Mouse (Mus musculus) kidney, adult 8-10 months (tissue): ENCODE results near the gene Slc39a11.
A peak's percentile ranks its signal among the peaks of the same experiment; 100 is the strongest.

Source experiments
- DNase-seq, 2 experiments: peaks; one replicate each; pipeline ENCODE4 v3.0.0; 2022

Gene Slc39a11

DNA sequence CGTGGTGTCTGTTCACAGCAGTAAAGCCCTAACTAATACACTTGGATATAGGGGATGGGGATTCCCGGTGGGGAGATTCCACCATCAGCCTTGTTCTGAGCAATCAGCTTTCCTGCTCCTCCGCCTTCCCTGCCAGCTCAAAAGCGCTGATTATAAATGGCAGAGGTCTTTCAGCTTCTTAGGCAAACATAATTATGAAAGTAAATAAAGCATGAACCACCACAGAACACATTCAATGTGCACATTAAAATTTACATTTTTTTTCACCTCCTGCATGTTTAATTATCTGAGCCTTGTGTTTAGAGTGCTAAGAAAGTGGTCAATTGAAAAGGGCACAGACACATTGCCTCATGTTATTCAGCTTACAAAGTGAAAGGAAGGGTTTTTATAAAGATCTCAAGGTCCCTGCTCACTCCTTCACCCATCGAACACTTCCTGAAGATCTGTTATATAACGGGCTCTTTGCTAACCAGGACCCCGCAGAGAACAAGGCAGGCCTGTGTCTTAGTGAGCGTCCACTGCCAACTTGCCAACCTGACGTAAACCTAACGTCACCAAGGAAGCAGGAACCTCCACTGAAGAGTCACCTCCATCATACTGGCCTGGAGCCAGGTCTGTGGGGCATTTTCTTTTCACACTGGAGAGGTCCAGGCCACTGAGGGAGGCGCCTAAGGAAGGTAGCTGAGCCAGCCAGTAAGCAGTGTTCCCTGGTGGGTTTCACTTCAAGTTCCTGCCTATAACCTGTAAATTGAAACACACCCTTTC is 142.0 kb downstream of the Slc39a11 start:
- no peak for DNase-seq

DNA sequence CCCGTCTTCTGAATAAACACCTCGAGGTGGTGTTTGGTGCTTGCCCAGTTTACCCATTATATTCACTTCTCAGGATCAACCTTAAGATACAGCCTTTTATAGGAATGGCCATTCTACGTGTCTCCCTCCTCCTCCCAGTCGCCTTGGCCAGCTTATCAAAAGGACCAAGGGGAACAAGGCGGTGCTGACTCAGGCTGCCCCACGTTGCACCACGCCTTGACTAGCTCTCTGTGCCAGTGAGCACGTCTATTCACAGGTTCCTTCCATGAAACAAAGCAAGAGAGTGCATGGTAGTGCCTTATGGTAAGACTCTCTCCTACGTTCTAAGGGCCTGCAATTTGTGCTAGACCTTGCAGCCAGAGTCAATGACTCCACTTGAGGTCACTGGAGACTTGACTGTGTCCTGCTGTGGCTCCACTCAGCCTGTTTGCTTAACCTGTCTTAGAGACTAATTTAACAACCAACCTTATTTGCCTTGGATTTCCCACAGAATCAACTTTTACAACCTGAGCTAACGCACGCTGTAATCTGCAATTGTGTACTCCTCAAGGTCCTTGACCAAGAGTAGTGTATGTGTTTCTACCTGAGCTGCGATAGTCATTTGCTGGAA is 144.2 kb downstream of the Slc39a11 start:
- no peak for DNase-seq

DNA sequence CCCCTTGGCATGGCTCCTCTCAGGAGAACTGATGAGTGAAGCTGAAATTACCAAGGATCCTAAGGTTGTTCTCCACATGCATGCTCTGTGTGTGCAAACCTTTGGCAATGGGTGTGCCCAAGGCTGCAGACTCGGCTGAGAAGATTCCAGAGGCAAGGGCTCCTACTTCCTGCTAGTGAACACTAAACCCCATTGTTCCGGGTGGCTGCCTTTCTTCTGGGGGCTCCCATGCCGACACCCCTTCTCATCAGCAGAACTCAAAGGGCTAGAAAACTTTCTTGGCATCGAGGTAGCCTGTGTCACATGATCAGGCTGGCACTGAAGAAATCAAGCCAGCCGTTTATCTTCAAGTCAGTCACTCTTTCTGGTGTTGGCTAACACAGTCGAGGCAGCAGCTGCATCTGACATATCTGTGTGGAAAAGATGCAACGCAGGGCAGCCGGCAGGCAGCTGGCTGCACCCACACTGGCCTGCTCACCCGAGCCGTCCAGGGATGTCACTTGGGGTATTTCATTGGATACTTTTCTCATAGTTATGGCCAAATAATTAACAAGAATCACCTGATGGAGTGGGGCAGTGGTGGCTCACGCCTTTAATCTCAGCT is 145.3 kb downstream of the Slc39a11 start:
- DNase-seq: peak; percentile 7 to 12

DNA sequence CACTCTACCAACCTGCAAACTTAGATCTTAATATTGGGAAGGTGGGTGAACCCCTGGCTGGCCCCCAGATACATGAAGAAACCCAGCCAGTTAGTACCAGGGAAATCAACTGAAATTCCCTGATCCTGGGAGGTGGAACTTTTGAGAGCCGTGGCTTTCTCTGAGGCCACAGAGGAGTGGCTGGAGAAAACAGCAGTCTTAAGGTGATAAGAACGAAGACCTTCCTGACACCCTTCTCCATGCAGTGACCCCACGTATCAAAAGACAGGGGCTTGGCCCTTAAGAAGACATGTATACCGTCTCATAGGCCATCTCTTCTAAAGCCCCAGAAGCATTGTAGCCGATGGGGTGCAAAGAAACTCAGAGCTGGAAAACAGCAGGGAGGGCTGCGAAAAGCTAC is 146.9 kb downstream of the Slc39a11 start:
- no peak for DNase-seq

DNA sequence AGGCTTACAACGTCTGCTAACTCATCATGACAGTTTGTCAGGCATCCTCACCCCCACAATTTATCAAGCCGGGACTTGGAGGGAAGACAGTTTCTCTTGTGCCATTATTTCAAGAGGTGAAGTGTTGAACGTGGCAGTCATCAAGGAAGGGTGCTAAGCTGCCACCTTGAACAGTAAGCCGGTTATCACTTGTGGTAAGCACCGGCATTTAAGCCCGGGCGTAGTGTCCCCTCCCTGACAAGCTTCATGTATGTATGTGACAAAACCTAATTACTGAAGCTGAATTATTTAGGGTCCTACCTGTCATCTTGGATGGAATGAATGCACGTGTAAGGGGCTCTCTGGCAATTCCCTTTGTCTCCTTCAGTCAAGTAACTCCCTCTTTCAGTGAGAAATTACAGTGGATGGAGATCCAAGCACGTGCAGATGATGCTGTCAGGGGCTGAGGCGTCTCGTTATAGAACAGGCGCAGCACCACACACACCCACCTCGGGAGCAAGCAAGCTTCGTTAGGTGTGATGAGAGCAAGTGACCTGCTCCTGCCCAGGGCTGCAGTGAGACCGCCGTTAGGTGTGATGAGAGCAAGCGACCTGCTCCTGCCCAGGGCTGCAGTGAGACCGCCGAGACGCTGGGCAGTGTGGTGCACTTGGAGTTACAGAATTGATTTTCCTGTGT is 149.1 kb downstream of the Slc39a11 start:
- no peak for DNase-seq

DNA sequence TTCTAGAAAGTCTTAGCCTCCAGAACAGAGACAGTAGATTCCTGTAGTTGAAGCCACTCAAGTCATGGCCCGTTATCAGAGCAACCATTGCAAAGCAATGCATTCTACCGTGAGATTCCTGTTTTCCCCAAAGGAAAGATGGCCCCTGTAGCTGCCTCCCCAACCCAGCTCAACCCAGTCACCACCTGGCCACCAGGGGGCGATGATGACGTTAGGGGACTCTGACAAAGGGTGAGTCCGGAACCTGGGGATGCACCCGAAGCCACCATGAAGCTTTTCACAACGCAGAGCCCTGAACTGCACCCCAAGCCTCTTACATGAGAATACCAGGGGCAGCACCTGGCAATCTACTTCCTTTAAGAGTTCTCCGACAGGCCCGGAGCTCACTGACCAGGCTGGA is 151.0 kb downstream of the Slc39a11 start:
- peak in 1 of 2 experiments; percentile 64 for DNase-seq

DNA sequence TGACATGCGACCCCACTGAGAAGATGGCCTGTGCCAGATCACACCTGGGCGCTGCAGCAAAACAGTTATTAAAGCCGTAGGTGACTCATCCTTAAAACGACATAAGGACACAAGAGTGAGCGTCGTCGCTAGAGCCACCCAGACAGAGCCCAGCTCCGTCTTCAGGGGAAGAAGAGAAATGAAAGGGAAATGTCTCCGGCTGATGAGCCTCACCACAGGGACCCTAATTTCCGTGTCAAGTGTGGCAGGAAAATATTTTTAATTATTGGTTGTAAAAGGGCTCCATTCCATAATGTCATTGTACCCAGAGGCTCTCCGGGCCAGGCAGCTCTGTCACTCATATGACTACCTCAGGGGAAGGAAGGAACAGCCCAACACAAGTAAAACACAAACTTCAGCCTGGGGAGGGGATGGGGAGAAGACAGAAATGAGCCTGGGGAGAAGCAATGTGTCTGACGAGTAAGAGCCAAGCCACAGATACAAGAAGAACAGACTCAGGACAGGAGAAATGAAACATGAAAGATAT is 155.8 kb downstream of the Slc39a11 start:
- no peak for DNase-seq

DNA sequence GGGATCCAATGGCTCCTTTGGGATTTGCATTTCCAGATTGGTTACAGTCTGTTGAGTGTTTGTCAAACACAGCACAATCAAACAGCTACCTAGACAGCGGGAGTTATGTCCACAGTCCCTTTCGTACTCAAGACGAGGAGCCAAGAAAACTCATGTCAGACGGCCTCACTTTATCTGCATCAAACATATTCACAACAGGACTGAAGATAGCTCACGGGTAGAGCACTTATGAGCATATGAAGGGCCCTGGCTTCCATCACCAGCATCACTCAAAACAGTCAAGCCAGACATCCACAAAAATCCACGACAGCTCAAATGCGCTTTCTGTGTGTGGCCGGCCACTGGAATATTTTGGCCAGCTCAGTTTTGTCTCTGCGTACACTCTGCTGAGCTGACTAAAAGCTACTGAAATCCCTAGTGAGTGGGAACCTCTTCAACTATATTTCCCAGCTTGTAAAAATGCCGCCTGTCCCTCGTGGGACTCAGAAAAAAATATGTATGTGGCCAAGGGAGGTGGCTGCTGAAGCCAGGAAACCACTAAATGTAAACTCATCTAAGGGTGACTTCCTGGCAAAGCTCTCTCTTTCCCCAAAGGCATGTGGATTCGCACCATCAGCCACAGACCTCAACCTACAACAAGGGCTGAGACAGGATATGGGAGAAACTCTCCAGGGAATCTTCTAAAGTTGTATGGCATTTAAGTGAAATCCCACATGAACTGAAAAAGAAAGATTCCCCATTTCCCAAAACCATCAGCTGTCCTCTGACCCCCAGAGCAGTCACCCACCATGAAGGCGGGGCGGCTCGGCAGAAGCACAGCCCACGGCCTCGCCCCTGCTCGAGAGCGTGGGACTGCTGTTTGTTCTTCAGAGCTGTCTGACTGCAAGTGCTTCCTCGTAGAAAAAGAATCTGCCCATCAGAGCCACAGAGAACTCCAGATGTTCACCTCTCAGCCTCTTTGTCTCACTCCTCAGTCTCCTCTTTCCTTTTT is 159.1 kb downstream of the Slc39a11 start:
- DNase-seq: no peak

DNA sequence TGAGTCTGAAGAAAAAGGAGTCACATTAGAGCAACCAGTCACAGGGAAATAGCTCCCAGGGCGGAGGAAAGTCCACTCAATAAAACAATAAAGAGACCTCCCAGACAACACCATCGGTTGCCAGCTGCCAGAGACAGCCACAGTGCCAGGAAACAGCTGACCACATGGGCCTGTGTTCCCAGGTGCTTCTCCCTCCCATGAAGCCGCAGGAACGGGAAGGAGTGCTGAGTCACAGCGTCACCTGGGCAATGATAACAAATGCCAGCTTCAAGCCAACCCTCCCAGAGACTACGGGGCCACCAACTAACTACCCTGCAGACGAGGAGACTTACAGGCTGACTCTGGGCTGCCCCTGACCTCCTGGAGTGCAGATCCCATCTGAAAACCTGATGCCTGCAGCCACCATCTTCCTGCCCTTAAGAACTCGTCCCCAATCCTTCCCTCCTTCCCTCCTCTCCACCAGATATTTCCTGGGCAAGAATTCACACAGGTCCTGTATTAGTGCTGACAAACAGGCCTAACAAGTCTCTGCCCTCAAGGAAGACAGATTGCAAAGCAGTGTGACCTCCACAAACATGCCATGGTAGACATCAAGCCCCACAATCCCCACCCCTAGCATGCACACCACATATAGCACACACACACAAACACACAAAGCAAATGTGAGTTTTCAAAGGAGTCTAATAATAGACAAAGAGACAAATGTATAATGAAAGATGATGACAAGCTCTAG is 162.1 kb downstream of the Slc39a11 start:
- DNase-seq: peak in 1 of 2 experiments; percentile 19

DNA sequence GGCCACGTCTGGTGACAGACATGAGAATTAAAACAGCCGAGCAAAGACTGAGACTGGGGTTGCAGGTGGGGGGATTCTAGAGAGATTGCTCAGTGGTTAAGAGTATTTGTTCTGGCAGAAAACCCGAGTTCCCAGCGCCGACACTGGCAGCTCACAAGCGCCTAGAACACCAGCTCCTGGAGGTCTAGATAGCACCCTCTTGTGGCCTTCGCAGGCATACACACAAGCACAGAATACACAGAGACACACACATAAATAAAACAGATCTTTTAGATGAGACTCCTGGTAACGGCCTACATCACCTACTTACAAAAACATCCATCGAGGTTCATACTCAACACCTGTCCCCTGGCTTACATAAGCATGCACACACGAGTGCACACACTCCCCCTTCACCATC is 165.8 kb downstream of the Slc39a11 start:
- no peak for DNase-seq

DNA sequence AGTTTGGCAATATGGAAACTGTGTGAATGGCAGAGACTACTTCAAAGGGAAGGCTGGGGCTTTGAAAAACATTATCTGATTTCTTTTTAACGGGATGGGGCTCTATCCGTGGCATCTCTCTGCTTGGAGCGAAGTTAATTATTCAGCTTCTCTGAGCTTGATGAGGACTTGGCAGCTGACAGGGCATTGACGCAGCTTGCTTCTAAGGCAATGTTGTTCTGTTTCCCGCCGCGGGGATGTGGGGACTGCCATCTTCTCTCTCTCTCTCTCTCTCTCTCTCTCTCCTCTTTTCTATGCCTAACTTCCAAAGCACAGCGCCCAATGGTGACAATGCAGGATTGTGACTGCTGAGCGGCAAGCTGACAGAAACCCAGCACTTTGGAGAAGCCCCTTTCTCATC is 172.3 kb downstream of the Slc39a11 start:
- DNase-seq: peak in 1 of 2 experiments; percentile 27

DNA sequence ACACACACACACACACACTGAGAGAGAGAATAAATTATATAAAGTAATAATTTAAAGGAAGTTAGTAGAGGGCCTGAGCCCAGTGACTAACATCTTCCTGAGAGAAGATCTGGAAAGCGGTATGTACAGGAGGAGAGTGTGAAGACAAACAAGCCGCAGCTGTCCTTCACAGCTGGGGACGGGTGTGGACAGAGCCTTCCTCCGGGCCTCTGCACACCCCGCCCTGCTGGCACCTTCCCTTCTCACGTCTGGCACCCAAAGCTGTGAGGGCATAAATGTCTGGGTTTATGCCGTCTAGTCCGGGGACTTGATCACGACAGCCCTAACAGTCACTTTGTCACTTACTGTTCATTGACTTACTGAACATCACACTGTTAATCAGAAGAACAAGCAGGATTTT is 173.2 kb downstream of the Slc39a11 start:
- no peak for DNase-seq

DNA sequence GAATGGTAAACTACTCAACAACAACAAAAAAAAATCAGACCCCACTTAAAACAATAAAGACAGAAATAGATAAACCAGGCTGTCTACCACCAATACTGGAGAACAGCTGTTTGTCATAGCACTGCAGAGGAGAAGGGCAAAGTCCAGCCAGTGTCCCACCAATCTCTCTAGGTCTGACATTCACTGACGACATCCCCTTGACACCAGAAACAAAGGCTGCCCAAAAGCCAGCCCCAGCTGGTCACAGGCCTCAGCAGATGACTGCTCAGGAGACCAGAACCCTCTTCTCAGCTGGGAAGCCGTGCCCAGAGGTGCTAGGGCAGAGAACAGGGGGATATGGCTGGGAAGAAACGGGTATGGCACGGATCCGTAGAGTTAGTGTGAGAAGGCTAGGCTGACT is 174.4 kb downstream of the Slc39a11 start:
- DNase-seq: peak in 1 of 2 experiments; percentile 12

DNA sequence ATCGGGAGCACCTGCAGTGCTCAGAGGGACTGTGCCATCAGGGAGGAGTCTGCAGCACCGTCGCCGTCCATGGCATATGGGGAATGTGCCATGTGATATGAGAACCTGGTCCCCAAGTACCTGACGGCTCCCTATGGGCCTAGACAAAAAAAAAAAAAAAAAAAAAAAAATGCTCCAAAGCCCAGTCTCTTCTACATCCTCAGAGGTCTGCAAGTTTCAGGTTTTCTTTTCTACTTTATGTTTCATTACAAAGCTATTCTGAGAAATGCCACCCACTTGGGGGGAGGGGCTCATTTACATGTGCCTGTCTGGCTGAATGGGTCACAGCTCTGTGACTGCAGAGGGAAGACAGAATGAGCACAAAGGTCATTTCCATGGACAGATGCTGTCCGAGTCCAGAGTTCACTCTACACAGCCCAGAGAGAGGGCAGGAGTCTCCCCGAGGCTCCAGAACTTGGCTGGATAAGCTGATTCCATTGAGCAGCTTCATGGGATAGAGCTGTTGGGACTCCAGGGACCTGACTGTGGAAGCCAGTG is 175.8 kb downstream of the Slc39a11 start:
- peak; percentile 82 to 89 for DNase-seq

DNA sequence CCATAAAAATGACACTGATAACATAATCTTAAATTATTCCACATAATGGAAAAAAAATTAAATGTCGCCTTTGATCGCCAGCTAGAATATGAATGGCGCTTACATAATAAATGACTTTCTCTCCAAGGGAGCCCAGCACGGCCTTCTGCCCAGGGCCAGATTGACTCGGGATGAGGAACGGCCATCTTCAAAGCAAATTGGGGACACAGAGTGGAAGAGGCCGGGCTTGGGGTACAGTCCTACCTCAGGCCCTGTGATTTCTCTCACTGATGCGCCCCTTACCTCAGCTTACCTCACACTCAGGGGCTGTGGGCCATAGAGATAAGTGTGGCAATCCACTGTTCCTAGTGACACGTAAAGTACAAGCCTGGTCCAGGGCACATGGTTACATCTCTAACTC is 177.9 kb downstream of the Slc39a11 start:
- DNase-seq: no peak

DNA sequence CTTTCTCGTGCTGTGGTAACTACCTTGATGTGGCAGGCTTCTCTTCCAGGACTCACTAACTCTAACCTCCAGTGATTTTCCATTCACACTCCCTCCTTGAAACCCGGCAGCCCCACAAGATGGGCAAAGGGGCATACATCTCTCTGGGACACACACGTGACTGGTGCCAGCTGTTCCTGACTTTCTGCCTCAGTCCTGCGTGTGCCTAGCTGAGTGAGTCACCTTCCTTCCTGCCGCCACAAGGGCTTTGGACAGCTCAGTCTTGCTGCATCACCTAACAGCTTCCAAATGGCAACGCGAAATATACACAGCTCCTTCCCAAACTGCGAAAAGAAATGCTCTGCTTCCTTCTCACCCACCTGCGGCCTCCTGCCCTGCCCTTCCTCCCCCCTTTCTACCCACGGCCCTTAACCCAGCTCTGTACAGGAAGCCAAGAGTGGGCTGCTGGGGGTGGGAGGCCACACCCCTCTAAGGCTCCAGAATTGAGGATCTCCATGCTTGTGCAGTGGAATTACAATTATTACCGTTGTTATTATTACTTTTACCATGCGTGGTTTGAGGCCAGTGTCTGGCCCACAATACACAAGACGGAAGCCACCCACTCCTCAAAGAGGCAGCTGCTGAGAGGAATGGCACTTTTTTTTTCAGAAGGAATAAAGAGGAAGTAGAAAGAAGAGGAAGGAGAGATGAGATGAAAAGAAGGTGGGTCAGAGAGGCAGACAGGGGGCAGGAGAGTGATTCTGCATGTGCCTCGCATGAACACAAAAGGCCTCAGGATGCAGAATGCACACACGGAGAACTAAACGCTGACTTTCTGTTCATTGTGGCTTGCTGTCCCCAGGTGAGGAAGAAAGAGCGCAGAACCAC is 179.7 kb downstream of the Slc39a11 start:
- no peak for DNase-seq

DNA sequence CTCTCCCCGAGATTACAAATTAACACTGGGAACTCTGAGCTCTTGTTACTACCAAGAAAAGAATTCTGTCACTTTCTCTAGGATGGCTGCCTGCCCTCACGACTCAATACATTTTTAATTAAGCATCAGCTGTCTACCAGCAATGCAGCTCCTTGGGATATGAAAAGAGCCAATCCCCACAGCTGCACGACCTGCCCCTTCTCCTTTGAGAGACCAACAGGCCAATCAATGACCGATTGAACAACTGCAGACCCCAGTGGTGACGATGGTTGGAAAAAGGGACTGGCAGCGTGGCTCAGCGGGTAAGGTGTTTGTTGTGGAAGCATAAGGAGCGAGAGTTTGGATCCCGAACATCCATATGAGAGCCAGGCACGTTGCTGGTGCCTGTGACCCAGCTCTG is 181.9 kb downstream of the Slc39a11 start:
- DNase-seq: peak in 1 of 2 experiments; percentile 26

DNA sequence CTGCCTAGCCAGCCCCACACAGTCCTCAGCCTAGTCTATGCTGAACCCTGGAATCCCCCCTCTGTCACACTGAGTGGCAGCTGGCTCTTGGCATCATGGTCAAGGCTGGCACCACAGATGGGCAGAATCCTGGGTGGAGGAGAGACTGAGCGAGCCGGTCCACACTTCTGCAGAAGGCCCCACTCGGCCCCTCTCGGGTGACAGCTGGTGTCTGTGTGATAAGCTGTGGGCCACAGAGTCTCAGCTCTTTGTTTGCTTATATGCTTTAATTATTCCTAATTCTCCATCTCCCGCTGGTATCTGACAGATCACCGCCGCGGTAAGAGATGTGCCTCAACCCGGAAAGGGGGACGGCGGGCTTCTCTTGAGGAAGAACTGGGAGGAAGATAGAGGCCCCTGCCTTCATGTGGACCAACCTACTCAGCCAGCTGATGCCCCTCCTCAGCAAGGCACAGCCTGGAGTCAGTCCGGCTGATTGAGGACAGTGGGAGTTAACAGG is 182.5 kb downstream of the Slc39a11 start:
- no peak for DNase-seq

DNA sequence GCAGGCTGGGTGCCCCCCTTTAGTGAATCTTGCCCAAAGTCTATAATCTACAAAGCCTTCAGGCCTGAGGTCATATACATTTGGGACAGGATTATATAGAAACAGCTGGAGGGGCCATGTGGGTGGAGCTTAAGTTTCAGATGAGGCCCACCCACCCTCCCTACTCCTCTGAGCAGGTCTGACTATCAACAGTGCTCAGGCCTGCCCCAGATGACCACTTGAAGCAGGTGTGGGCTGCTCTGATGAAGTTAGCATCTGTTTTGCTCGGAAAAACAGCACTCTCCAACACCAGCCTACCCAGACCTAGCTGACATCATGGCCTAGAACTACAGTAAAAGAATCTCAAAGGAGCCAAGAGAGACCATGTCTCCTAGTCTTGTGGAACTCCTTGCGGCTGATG is 189.8 kb downstream of the Slc39a11 start:
- DNase-seq: no peak
